Mouse (Mus musculus) cortical plate, adult 2 months (tissue): ENCODE results near the gene Tax1bp1. TPM values are rescaled to one million over a fixed set of nuclear protein-coding genes. Genes with fewer than 3 reads are reported as not detected.

Experiments used
- H3K27ac ChIP-seq: fragments of 200-500 bp; 2 replicates; pipeline ENCODE4 v1.5.1; 2012; ENCODE audit warnings: low read length, control low read depth, inconsistent platforms; ENCODE audit not compliant: insufficient read depth
- H3K4me1 ChIP-seq: fragments of 200-500 bp; 2 replicates; pipeline ENCODE4 v1.6.1; 2011; ENCODE audit warnings: low read length; ENCODE audit not compliant: control insufficient read depth, insufficient read depth
- H3K4me3 ChIP-seq: fragments of 200-500 bp; 2 replicates; pipeline ENCODE4 v1.5.1; 2011; ENCODE audit warnings: mild to moderate bottlenecking, low read length, control low read depth; ENCODE audit not compliant: insufficient read depth
- CTCF ChIP-seq: fragments of 200-500 bp; IDR thresholded peaks from 2 replicates; pipeline ENCODE4 v1.5.1; 2011; ENCODE audit warnings: mild to moderate bottlenecking, control low read depth, low read length; ENCODE audit not compliant: insufficient read depth; ENCODE audit errors: extremely low read depth
- POLR2A ChIP-seq: fragments of 200-500 bp; IDR thresholded peaks from 2 replicates; pipeline ENCODE4 v1.6.1; 2011; ENCODE audit warnings: mild to moderate bottlenecking, low read length, control low read depth; ENCODE audit not compliant: insufficient read depth; ENCODE audit errors: extremely low read depth
- polyA plus RNA-seq: library from polyadenylated mRNA; depleted of rRNA; stranded (reverse); fragments of >200 nt; gene quantifications from 2 replicates; pipeline ENCODE4 v1.2.3, GENCODE M21; 2012

The Tax1bp1 gene
- polyA plus RNA-seq, 1 experiment, result 80.3 TPM

GRCm38 (mm10) chr6:52703263-52703662 is 10.3 kb upstream of the Tax1bp1 start:
- Histone ChIP-seq H3K4me1 (no peaks in the 10 kb centered on the region), H3K27ac (no peak overlapping the region), H3K4me3 (no peak overlapping the region)
- TF ChIP-seq POLR2A (no peak), CTCF (no peak)

GRCm38 (mm10) chr6:52705280-52705679 is 8.2 kb upstream of the Tax1bp1 start:
- Histone ChIP-seq H3K4me3 (no peak overlapping the region), H3K4me1 (no peaks in the 10 kb centered on the region), H3K27ac (no peak overlapping the region)
- no peak for TF ChIP-seq CTCF
- no peak for TF ChIP-seq POLR2A

- Histone ChIP-seq H3K4me3 (no peak overlapping the region), H3K27ac (no peak overlapping the region), H3K4me1 (no peaks in the 10 kb centered on the region)
- TF ChIP-seq CTCF, result no peak
- no peak for TF ChIP-seq POLR2A
Measured at GRCm38 (mm10) chr6:52707815-52708214, 5.7 kb upstream of the Tax1bp1 start.

GRCm38 (mm10) chr6:52712563-52712962 is 966 bp upstream of the Tax1bp1 start:
- Histone ChIP-seq H3K4me3 (no peak overlapping the region), H3K27ac (no peak overlapping the region), H3K4me1 (no peaks in the 10 kb centered on the region; the same call in 1 of the 2 replicates)
- TF ChIP-seq CTCF, result no peak
- no peak for TF ChIP-seq POLR2A

GRCm38 (mm10) chr6:52713897-52714509 is 474 bp downstream of the Tax1bp1 start:
- H3K27ac ChIP-seq, result peak overlapping the region; percentile 98
- peak overlapping the region; percentile 75 for H3K4me3 ChIP-seq
- TF ChIP-seq POLR2A (peak; percentile 44), CTCF (no peak)
- H3K4me1 ChIP-seq, result no peaks in the 10 kb centered on the region; the same call in 1 of the 2 replicates

GRCm38 (mm10) chr6:52717493-52718192 is 4.1 kb downstream of the Tax1bp1 start:
- no peaks in the 10 kb centered on the region; the same call in 1 of the 2 replicates for H3K4me1 ChIP-seq
- no peak overlapping the region for H3K27ac ChIP-seq
- no peak for TF ChIP-seq CTCF
- TF ChIP-seq POLR2A, result no peak
- no peak overlapping the region for H3K4me3 ChIP-seq

GRCm38 (mm10) chr6:52724805-52725439 is 11.4 kb downstream of the Tax1bp1 start:
- peak; percentile 73; the same call in 1 of the 2 replicates for TF ChIP-seq CTCF
- TF ChIP-seq POLR2A, result no peak
- Histone ChIP-seq H3K27ac (no peak overlapping the region), H3K4me3 (no peak overlapping the region), H3K4me1 (peaks cover 2% of the 10 kb centered on the region; the same call in 1 of the 2 replicates)

GRCm38 (mm10) chr6:52730338-52730737 is 16.8 kb downstream of the Tax1bp1 start:
- Histone ChIP-seq H3K4me1 (no peaks in the 10 kb centered on the region), H3K4me3 (no peak overlapping the region), H3K27ac (no peak overlapping the region)
- TF ChIP-seq POLR2A (no peak), CTCF (no peak)

- no peaks in the 10 kb centered on the region for H3K4me1 ChIP-seq
- no peak overlapping the region for H3K27ac ChIP-seq
- H3K4me3 ChIP-seq, result no peak overlapping the region
- TF ChIP-seq CTCF (no peak), POLR2A (no peak)
Measured at GRCm38 (mm10) chr6:52734630-52735029, 21.1 kb downstream of the Tax1bp1 start.

GRCm38 (mm10) chr6:52752832-52753231 is 39.3 kb downstream of the Tax1bp1 start:
- no peak for TF ChIP-seq CTCF
- no peak for TF ChIP-seq POLR2A
- H3K4me3 ChIP-seq, result no peak overlapping the region
- no peak overlapping the region for H3K27ac ChIP-seq
- no peaks in the 10 kb centered on the region for H3K4me1 ChIP-seq
